Mouse (Mus musculus) large intestine, adult 2 months (tissue): ENCODE measurements around the gene Gm20388. TPM values are rescaled to one million over a fixed set of nuclear protein-coding genes. Genes with fewer than 3 reads are reported as not detected.

Experiments used
- DNase-seq: peaks from one replicate; pipeline ENCODE4 v3.0.0-alpha.2; 2012; ENCODE audit warnings: low read depth, low spot score
- WGBS: fragments of 180-500 bp; shearing (Covaris S2); methylation state at CpG from one replicate; pipeline ENCODE4 v1.1.7; 2018; 5-methylcytosine and 5-hydroxymethylcytosine counted together
- polyA plus RNA-seq: library from polyadenylated mRNA; depleted of rRNA; stranded (reverse); fragments of >200 nt; gene quantifications from 2 replicates; pipeline ENCODE4 v1.2.3, GENCODE M21; 2012

Gene Gm20388
- polyA plus RNA-seq, 1 experiment: 31.5 TPM

DNA sequence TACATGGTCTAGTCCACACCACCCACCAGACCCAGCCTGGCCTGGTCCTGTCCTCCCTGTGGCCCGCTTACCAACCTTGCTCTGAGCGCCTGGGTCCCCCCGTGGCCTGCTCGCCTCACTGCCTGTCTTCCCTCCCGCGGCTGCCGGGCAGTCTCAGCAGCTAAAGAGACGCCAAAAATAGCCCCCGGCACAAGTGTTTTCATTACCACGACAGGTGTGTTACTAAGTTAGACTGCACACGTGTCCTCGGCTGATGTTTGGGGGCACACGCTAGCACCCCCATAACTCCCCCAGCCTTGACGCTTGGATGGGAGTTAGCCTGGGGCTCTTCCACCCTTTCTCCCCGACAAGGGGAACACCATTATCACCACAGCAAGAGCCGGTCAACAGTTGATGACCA, 2735.7 kb downstream of the Gm20388 start:
- DNase-seq: no peak
- 88% methylated on average over 16 of the region's 16 CpGs for WGBS

DNA sequence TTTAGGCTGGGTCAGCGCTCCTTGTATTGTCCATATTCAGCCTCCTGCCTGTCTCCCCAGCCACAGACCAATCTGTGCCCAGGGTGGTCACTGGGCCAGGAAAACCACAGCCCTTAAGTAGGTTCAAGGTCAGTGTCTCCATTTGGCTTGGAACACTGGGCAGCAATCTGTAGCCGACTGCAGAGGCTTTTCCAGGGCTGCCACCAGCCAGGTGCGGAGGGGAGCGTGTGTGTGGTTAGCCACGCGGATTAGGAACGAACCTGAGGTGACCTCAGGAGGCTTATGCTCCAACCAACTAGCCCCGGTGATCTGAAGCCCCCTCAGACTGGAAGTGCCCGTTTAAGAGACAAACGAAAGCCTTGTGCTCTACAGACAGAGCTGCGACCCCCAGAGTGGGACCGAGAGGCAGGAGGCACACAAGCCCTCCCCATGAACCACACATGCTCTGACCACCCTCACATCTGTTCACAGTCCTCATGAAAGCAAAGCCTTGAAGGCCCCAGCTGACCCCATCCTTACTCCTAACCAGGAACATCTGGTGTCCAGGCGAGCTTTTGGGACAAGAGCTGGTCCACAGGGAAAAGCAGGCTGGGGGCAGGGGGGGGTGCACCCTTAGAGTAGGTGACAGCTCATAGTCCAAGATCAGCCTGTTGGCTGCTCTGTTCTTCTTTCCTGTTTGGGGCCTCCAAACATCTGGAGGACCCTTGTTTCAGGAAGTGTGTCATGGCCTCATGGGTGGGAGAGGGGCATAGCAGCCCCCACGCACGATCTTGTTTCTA, 2737.7 kb downstream of the Gm20388 start:
- no peak for DNase-seq
- WGBS: 71% methylated on average over 15 of the region's 15 CpGs

DNA sequence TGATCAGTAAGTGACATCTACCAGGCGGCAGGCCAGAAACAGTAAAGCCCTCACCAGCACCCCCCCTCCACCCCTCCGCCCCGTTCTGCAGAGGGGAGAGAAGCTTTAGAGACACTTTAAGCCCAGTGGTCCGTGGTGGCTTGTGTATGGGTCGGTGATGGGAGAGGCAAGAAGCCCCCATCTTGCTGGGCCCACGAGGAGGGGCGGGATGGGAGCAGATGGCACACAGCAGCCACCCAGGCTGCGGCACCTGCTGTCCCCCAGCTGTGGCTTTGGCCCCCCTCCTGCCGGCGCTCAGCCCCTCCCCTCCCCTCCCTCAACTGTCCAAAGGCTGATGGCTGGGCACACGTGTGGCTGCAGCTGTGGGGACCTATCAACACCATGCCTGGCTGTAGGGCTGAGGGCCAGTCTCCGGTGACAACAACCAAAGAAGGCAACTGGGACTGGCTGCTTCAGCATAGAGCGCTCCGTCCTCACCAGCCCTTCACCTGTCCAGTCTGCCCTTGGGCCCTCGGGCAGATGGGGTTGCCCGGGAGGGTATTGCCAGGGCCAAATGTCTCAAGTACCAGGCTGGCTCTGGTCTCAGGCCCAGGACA, 2740.8 kb downstream of the Gm20388 start:
- WGBS: 82% methylated on average over 16 of the region's 16 CpGs

DNA sequence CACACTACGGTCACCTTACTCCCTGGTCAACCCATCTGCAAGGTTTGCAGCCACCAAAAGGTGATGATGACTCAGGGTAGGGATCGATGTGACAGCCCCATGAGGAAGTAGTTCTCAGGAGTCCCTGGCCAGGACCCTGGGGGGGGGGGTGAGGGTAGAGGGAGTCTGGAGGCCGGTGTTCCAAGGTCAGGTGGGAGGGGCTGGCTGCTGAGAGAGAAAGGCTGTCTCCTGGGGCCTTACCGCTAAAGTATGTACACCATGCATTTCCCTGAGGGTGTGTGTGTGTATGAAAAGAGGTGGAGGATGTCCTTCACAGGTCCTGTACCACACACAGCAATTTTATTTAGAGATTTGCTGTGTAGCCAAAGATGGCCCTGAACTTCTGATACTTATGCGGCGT, 2742.0 kb downstream of the Gm20388 start:
- WGBS: 38% methylated on average over 6 of the region's 6 CpGs
- no peak for DNase-seq

More for the DNA sequence above, 2740.8 kb downstream of the Gm20388 start:
- no peak for DNase-seq

DNA sequence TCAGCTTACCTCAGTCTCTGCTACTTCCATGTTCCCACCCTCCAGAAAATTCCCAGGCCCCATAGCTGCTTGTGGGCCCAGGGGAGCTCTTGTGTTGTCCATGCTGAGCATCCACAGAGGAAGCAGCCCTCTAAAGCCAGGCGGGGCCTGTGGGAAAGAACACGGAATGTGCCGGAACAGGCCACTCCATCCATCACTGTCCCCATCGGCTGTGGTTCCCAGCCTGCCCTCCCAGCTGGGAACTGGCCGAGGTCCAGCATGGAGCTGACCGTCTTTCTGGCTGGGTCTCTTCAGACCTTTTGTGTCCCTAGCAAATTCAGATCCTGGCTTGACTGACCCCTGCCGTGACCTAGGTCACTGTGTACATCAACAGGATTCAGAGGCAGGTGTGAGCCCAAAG, 2744.1 kb downstream of the Gm20388 start:
- no peak for DNase-seq
- 62% methylated on average over 7 of the region's 7 CpGs for WGBS

DNA sequence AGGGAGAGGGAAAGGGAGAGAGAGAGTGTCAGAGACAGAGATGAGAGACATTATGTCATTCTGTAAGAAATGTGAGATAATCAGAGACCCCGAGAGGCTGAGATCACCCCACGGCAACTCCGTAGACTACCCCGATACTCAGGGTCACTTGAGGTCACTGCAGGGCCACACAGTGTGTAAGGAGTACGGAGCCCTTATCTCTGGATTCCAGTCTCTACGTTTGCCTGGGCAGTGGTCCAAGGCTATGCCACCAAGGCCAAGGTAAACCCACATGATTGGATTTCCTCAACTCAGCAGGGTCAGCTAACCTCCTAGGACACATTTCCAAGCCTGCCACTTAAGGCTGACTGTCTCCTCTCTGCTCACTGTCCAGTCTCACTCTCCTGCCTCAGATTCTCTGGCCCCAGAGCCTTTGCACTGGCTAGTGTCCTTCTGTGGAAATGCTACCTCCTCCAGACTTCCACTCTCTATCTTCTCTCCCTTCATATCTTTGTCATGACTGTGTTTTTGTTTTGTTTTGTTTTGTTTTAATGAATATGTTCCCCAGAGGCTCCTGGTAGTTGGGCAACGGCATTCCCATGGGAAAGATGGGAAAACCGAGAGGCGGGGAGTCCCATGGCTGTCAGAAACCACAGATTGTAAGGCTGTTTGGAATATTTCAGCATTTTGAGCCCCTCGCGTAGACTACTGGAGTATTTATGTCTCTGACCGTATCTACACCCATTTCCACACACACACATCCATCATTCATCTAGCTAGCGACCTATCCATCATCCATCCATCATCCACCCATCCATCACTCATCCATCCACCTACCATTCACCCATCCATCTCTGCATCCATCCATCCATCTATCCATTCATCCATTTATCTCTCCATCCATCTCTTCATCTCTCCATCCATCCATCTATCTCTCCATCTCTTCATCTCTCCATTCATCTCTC, 2745.7 kb downstream of the Gm20388 start:
- DNase-seq: no peak
- 58% methylated on average over 13 of the region's 13 CpGs for WGBS

DNA sequence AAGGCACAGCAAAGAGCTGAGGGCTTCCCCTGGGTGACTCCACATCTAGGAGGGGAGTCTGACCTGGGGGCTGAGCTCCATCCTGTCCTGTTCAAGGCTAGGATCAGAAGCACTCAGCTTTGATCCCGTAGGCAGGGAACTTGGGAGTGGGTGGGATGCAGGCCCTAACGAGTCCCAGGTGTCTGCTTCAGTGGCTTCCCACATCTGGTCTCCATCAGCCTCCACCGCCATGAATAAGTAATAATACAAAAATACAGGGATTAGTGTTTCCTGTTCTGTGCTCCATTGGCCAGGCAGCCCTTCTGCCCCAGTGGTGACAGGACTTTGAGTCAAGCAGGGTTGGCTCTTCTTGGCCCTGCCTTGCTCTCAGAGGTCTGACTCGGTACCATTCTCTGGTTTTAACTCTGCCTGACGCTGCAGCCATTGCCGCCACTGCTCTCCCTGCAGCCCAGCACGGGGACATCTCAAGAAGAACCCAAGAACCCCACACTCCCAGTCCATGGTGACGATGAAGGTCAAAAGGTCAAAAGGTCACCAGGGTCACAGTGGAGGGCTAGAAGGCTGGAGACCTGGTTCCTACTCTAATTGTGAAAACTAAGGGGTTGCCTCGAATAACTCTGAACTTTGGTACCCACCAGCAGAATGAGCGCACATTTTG, 2747.6 kb downstream of the Gm20388 start:
- 71% methylated on average over 10 of the region's 10 CpGs for WGBS

DNA sequence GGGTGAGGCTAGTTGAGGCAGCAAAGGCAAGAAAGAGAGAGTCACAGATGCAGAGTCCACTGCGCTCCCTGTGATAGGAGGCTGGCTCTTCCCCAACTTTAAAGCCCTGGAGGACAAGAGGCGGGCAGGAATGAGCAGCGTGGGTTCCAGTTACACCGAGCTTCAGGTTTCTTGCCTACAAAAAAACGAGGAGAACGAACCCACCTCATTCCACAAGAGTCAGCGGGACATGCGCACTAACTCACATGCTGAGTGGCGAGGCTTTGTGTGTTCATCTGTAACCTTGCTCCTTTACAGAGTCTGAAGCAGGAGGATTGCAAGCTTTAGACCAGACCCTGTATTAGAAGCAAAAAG, 2748.1 kb downstream of the Gm20388 start:
- no peak for DNase-seq
- WGBS: 71% methylated on average over 9 of the region's 9 CpGs

More for the DNA sequence above, 2747.6 kb downstream of the Gm20388 start:
- no peak for DNase-seq

DNA sequence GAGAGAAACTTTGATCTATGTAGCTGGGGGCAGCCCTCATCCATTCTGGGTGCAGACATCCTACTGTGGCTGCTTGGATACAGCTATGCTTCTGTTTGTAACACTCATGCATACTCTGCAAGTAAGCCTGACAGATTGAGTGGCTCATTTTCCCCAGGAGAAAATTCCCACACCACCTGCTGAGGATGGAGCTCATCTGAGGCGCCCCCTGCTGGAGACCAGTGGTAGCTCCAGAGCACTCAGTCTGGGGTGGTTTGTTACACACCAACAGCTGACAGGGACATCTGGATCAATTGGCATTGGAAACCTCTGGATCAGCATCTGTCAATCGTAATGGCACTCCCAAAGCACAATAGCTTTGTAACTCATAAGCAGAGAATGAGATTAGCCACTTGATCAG, 2749.4 kb downstream of the Gm20388 start:
- no peak for DNase-seq
- WGBS: 67% methylated on average over 2 of the region's 2 CpGs

DNA sequence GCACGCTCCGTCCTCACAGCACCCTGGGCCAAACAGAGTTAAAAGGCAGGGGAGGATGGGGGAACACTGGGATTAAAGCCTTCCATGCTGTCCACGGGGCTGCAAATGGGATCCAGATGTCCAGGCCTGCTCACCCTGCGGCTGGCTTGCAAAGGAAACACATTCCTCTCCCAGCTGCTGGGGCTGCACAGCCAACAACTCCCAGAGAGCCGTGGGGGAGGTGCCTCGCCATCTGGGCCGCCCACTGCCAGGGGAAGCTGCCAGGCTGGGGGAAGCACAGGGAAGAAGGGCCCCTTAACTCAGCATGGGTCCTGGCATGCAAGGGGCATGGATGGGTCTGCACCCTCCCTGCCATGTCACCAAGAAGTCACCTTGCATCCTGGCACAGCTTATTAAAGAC, 2750.5 kb downstream of the Gm20388 start:
- WGBS: 39% methylated on average over 7 of the region's 7 CpGs
- no peak for DNase-seq

DNA sequence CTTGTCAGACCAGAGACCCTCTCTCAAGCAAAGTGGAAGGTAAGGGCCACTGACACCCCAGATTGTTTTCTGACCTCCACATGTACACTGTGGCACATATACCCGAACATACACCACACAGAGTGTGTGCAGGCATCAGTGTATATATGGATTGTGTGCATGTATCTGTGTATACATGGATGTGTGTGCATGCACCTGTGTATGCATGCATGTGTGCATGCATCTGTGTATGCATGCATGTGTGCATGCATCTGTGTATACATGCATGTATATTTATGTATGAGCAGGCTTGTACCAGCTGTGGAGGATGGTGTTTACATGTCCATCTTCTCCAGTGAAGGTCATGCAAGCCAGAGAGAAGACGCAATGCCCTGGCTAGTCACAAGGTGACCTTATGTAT, 2751.3 kb downstream of the Gm20388 start:
- DNase-seq: no peak
- 82% methylated on average over 2 of the region's 2 CpGs for WGBS

DNA sequence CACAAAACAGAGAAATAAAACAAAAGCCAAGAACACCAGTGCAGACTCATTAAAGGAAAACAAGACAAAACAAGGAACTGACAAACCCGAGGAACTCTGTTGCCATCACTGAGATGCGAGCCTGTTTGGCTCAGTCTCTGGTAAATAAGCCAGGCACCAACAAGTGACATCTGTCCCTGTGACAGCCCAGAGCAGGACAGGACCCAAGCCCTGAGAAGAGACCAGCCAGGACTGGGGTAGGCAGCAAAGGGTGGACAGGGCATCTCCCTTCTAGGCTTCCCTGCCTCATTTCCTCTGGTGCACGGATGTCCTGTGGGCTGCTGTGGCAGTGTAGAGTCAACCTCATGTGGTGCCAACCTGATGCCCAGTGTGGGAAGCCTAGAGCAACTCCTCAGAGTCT, 2752.5 kb downstream of the Gm20388 start:
- no peak for DNase-seq
- 53% methylated on average over 3 of the region's 3 CpGs for WGBS

DNA sequence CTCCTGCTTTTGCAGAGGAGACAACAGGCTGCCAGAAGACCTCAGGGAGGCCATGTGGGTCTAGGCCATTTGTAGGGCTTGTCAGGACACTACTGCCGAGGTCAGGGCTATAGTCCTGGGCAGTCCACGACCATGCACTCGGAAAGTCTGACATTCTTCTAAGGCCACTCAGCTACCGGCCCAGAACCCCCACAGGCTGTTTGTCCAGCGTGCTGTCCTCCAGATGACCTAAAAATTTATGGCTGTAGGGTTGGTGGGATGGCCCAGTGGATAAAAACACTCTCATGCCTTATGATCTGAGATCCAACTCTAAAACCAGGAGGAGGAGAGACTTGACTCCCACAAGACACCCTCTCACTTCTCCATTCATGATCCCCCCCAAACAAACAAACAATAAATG, 2753.0 kb downstream of the Gm20388 start:
- 57% methylated on average over 5 of the region's 5 CpGs for WGBS
- no peak for DNase-seq

DNA sequence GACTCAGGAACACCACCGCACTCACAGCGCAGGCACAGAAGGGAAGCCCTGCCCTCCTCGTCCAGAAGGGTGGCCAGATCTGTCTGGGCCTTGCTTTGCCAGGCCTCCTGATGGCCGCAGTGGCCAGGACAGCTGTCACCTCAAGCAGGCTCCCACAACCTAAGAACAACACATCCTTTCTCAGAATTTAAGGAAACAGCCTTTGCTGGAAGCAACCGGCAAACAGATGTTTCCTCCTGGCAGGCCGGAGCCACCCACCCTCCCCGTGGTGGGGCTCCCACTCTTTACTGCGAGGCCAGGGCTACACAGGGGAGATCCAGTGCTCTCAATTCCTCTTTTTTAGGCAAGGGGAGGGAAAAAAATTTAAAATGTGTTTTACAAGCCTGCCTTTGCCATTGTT, 2754.6 kb downstream of the Gm20388 start:
- WGBS: 46% methylated on average over 8 of the region's 8 CpGs
- no peak for DNase-seq

DNA sequence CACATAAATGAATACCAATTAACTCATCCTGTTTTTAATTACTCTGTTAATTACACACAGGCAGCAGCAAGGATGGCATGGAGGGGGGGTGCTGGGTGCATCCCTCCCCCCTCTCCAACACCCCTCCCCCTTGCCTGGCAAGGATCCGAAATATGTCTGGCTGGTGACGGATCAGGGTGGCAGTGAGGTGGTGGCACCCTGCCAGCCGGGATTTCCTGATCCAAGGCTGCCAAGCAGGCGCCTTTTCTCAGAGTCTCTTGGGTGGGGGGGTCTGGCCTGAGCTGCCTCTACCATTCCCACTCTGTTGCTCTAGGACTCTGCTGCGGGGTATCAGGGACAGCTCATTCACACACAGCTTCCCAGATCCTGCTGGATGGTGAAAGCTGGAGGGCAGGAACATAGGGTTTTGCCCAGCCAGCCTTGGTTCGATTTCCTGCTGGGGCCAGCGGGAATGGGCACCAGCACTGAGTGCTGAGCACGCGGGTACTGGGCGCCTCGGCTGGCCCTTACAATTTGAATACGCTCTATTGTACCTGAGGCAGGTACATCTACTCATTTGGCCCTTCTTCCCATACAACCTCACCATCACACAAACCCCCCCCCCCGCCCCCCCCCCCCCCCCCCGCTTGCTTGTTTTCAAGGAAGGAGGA, 2755.2 kb downstream of the Gm20388 start:
- DNase-seq: no peak
- 34% methylated on average over 14 of the region's 14 CpGs for WGBS

DNA sequence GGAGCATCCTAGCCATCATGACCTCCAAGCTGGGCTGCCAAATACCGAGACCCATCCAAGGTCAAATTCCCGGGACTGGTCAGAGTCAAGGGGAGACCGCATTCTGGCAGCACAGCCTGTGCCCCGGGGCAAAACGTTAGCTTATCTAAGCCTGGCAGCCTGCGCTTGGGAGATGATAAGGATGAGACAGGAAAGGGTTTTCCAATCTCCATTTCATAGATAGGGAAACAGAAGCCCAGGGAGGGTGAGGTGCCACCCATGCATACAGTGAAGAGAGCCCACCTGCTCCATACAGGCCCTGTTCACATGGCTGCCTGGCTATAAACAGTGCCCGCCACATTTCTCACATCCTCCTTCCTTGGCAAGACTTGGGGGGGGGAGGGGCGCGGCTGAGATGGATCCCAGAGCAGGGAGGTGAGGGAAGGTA, 2755.7 kb downstream of the Gm20388 start:
- DNase-seq: no peak
- 34% methylated on average over 9 of the region's 9 CpGs for WGBS

DNA sequence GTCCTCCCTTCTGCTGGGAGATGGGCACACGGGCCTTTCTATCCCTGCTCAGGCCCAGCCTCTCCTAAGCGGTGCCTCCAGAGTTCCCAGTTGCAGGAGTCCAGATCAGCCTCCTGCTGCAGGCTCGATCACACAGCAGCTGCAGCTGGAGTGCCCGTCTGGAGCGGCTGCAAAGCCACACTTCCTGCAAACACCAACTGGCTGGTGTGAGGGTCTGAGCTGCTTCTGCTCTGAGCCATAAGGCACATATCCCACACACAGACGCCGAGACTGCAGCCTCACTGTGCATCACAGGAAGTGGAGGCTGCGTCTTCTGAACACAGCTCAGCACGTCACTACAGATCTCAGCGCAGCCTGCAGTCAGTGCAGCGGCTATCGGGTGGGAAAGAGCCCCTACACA, 2756.2 kb downstream of the Gm20388 start:
- 60% methylated on average over 12 of the region's 12 CpGs for WGBS
- no peak for DNase-seq

DNA sequence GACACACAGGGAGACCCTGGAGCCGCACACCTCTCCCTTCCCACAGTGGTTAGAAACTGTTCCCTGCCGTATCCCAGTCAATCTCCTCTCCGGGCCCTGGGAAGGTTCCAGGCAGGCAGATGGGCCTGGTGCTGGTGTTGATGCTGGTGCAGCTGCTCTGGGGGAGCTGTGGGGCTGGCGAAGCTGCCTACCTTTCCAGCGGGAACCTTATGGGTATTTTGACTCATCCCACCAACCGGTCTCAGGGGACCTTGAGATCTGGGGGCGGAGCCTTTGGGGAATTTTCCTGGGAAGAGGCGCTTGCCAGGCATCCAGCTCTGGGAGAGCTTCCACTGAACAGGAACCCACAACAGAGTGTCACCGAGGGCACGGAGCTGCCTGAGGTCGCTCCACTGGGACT, 2757.2 kb downstream of the Gm20388 start:
- WGBS: 73% methylated on average over 11 of the region's 11 CpGs
- no peak for DNase-seq

DNA sequence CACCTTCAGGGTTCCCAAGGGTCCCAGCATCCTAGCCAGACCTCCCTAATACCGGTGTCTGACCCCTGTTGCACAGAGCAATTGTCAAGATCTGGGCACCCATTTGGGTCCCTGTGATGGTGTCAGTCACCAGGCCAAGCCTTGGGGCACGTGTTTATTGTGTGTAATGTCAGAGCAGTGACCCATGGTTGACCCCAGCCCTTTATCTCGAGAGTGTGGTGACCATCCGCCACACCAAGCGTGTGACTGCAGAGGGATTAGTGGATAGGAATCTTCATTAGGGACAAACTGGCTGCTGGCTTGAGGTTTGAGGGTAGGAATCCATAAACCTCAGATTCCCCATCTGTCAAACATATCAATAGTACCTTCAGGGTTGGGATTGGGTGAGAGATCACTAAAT, 2758.7 kb downstream of the Gm20388 start:
- no peak for DNase-seq
- WGBS: 59% methylated on average over 5 of the region's 5 CpGs
